In the genomic region with DNA sequence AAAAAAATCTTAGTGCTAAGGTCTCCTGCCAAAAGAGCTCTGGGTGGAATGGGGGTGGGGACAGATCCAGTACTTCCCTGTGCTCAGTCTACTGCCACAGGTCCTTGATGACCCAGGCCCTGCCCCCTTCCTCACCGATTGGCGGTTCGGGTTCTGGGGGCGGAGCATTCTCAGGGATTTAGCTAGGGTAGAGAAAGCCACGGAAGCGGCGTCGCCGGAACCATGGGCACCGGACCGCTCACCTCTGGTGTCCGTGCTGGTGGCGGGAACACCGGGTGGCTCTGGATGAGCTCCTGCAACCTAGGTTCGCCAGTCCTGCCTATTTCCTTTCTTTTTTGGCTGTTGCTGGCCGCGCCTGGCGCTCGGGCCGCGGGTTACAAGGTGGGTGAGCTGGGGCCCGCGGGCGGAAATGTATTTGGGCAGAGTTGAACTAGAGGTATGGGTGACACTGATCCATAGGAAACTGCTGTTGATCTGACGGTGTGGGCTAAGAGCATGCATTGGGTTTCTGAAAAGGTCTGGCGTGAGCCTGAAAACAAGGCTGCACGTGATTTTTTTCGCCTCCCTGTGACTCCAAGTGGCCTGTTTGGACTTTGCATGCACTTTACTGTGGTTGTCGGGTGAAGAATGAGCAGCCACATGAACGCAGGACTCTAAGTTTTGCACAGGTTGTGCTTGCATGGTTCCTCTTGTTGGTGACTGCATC, we compare ENCODE assay signal across 8 mouse cellular contexts. TPM values are rescaled to one million over a fixed set of nuclear protein-coding genes. Genes with fewer than 3 reads are reported as not detected.
A peak's percentile ranks its signal among the peaks of the same experiment; 100 is the strongest.
DNase-seq lines count a peak whose midpoint lies in the region; ATAC-seq and TF ChIP-seq lines count a peak whose summit lies in the region.

A gene (plus strand): TSS at position 163 of the 706 bp plus-strand sequence.

- H3K4me3 ChIP-seq in forebrain, embryonic 15.5 days, result peak within 1 kb of the TSS; percentile 67
- H3K4me3 ChIP-seq in layer of hippocampus, adult 2 months, result peak within 1 kb of the TSS; percentile 79
- H3K4me3 ChIP-seq in lung, embryonic 14.5 days (ENCODE audit: low read depth, low read length), result peak within 1 kb of the TSS; percentile 66
- H3K4me3 ChIP-seq in olfactory bulb, adult 2 months (ENCODE audit: insufficient read depth, low read depth, low read length), result peak within 1 kb of the TSS; percentile 72
- H3K4me3 ChIP-seq in thymus, adult 2 months (ENCODE audit: control insufficient read depth, insufficient read depth, low read length), result peak within 1 kb of the TSS; percentile 90

- WGBS in forebrain, embryonic 15.5 days, result under 1% methylated on average over 30 of the region's 30 CpGs
- under 1% methylated on average over 30 of the region's 30 CpGs for WGBS in lung, embryonic 14.5 days
- under 1% methylated on average over 30 of the region's 30 CpGs for WGBS in olfactory bulb, adult 2 months
- under 1% methylated on average over 30 of the region's 30 CpGs for WGBS in thymus, adult 2 months

- peak; percentile 87 for ATAC-seq in forebrain, embryonic 15.5 days (replicated peaks)
- ATAC-seq in lung, embryonic 14.5 days (ENCODE audit: insufficient read depth), result peak; percentile 84

- DNase-seq in ES-CJ7 (ENCODE audit: low read depth, low spot score), result peak; percentile 92
- peak; percentile 83 for DNase-seq in cerebellum, adult 11 months
- DNase-seq in heart, postnatal 25 days (ENCODE audit: low spot score), result peak; percentile 87
- peak; percentile 87 to 92 for DNase-seq in layer of hippocampus, adult 2 months (ENCODE audit: low spot score in 2 of 2)
- DNase-seq in lung, embryonic 14.5 days, result peak; percentile 89
- DNase-seq in thymus, adult 2 months, result peak; percentile 87

- no peaks in the 10 kb centered on the region for H3K9me3 ChIP-seq in forebrain, embryonic 15.5 days
- H3K9me3 ChIP-seq in lung, embryonic 14.5 days (ENCODE audit: low read depth, low read length), result no peaks in the 10 kb centered on the region

- no peak within 1 kb of the TSS for H3K27ac ChIP-seq in forebrain, embryonic 15.5 days (replicated peaks)
- peak within 1 kb of the TSS; percentile 87 for H3K27ac ChIP-seq in layer of hippocampus, adult 2 months
- 0 out of 2 replicates have a peak within 1 kb of the TSS, but pooled peaks have one; percentile 30 for H3K27ac ChIP-seq in lung, embryonic 14.5 days (ENCODE audit: low read depth)
- H3K27ac ChIP-seq in olfactory bulb, adult 2 months (ENCODE audit: insufficient read depth, low read depth, low read length), result no peak within 1 kb of the TSS
- no peak within 1 kb of the TSS for H3K27ac ChIP-seq in thymus, adult 2 months (ENCODE audit: control insufficient read depth, insufficient read depth, low read length)

- TF ChIP-seq POLR2A in olfactory bulb, adult 2 months (IDR thresholded peaks at IDR 0.05; ENCODE audit: insufficient read depth, low read depth, low read length), result peak; percentile 79
- TF ChIP-seq POLR2A in thymus, adult 2 months (IDR thresholded peaks at IDR 0.05; ENCODE audit: control insufficient read depth, extremely low read depth, insufficient read depth, low read length, poor library complexity), result peak; percentile 68

- H3K36me3 ChIP-seq in forebrain, embryonic 15.5 days, result peaks cover 17% of the 10 kb centered on the region
- peaks cover 39% of the 10 kb centered on the region for H3K36me3 ChIP-seq in lung, embryonic 14.5 days (ENCODE audit: insufficient read depth)
- peaks cover 18% of the 10 kb centered on the region for H3K36me3 ChIP-seq in thymus, adult 2 months (ENCODE audit: control insufficient read depth, insufficient read depth, low read length)

- H3K4me2 ChIP-seq in forebrain, embryonic 15.5 days (replicated peaks), result peak within 1 kb of the TSS; percentile 89
- H3K4me2 ChIP-seq in lung, embryonic 14.5 days, result peak within 1 kb of the TSS; percentile 92

- intact Hi-C loops in heart, postnatal 25 days (cut with DNase I), result no loop called here

- H3K4me1 ChIP-seq in forebrain, embryonic 15.5 days, result peaks cover 37% of the 10 kb centered on the region
- peaks cover 13% of the 10 kb centered on the region for H3K4me1 ChIP-seq in lung, embryonic 14.5 days (ENCODE audit: insufficient read depth)
- H3K4me1 ChIP-seq in olfactory bulb, adult 2 months (ENCODE audit: control insufficient read depth, insufficient read depth, low read length), result peaks cover 22% of the 10 kb centered on the region
- peaks cover 28% of the 10 kb centered on the region for H3K4me1 ChIP-seq in thymus, adult 2 months (replicated peaks; ENCODE audit: control insufficient read depth, insufficient read depth, low read length)

- H3K9ac ChIP-seq in forebrain, embryonic 15.5 days (replicated peaks), result peak within 1 kb of the TSS; percentile 74
- H3K9ac ChIP-seq in lung, embryonic 14.5 days, result peak within 1 kb of the TSS; percentile 69

- TF ChIP-seq CTCF in layer of hippocampus, adult 2 months (conservative IDR thresholded peaks at IDR 0.05), result peak; percentile 57
- TF ChIP-seq CTCF in lung, embryonic 14.5 days (IDR thresholded peaks at IDR 0.05; ENCODE audit: low read depth), result peak; percentile 61
- peak; percentile 18; the same call in 1 of the 2 replicates for TF ChIP-seq CTCF in olfactory bulb, adult 2 months (IDR thresholded peaks at IDR 0.05; ENCODE audit: insufficient read depth, low read depth, low read length)
- 0 out of 2 replicates have a peak, but pooled peaks have one; percentile 30 for TF ChIP-seq CTCF in thymus, adult 2 months (IDR thresholded peaks at IDR 0.05; ENCODE audit: borderline replicate concordance, control insufficient read depth, extremely low read depth, insufficient read depth, low read length, poor library complexity)

- H3K27me3 ChIP-seq in forebrain, embryonic 15.5 days, result no peaks in the 10 kb centered on the region
- no peaks in the 10 kb centered on the region for H3K27me3 ChIP-seq in lung, embryonic 14.5 days (ENCODE audit: insufficient read depth, low read length)
- no peaks in the 10 kb centered on the region for H3K27me3 ChIP-seq in thymus, adult 2 months (ENCODE audit: control insufficient read depth, insufficient read depth, low read length)

RNA-seq across cellular contexts. Expression of the gene that starts here (rescaled TPM):
- 16.9 and 17.0 TPM in 2 replicates for polyA plus RNA-seq in forebrain, embryonic 15.5 days (2015; fragmentation: Nextera tagmentation; extraction: Ambion mirVana)
- 10 to 100 TPM; 24.7 to 26.5 TPM for total RNA-seq in heart, postnatal 25 days (2021)
- 10 to 100 TPM; 32.9 to 37.5 TPM for total RNA-seq in layer of hippocampus, adult 2 months (2021)
- polyA plus RNA-seq in lung, embryonic 14.5 days (2014; fragmentation: Nextera tagmentation; extraction: Ambion mirVana), result 32.7 and 33.9 TPM in 2 replicates
- polyA plus RNA-seq in olfactory bulb, adult 2 months (2012; ENCODE audit: insufficient read depth, insufficient read length, low replicate concordance, missing spikeins), result 98.2 TPM in 1 of 2 replicates, not detected in the other
- polyA plus RNA-seq in thymus, adult 2 months (2012; rRNA removed), result 191 and 210 TPM in 2 replicates

Comparison
In these comparisons a context has a peak if more than half of its experiments do, and no peak if none do; other contexts are left out.
1. H3K27ac ChIP-seq: peak in layer of hippocampus, adult 2 months (single experiment) and lung, embryonic 14.5 days (single experiment); none in forebrain, embryonic 15.5 days (single experiment), olfactory bulb, adult 2 months (single experiment) and thymus, adult 2 months (single experiment).
2. Peak in every context shown above with its lines, with median percentiles within 50 percentile points of each other: DNase-seq, H3K4me3 ChIP-seq and CTCF ChIP-seq.